Mouse (Mus musculus) left cerebral cortex, adult 11 months (tissue): Measurements from ENCODE around the gene Pkib.

Experiments
- DNase-seq: peaks from one replicate; pipeline ENCODE4 v3.0.0; 2022; ENCODE audit warnings: low spot score

Pkib gene

DNA sequence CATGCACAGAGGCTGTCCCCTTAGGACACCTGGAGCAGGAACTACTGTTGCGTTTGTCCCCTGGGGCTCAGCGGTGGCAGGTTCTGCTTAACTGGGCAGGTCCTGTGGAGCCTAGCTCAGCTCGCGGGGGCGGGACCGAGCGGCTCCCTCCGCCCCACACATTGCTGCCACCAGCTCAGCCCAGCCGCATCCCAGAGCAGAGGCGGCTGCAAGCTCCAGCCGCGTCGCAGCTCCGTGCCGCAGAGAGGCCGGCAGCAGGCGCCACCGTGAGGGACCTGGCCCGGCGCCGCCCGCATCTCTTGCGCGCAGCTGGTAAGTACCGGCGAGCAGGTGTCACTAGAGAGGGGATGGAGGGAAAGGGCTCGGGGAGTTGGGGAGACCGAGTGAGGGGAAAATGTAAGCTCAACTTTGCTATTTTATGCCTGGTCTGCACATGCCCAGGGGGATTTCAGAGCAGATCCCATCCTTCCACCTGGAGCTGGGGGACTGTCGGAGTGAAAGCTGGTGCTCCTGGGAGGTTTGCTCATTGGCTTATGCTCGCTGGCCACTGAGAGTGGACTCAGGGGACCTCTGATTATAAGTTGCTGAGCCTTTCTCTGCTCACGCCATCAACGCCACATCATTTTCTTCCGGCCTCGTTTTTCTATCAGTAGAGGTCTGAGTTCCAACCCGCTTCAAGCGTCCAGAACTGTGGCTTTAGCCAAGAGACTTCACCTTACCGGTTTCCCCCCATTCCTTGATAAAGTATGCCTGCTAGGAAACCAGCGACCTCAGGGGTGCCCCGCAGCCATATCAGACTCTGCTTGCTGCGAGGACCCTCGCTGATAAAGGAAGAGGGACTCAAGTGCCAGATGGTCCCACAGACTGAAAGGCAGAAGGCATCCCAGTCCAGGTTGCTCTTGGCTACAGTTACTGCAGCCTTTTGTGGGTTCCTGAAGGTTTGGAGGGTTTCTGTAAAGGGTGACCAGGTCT lies at the start of gene Pkib:
TSS of gene Pkib (plus strand) at position 86 of the 972 bp plus-strand sequence.
- peak; percentile 51 for DNase-seq

DNA sequence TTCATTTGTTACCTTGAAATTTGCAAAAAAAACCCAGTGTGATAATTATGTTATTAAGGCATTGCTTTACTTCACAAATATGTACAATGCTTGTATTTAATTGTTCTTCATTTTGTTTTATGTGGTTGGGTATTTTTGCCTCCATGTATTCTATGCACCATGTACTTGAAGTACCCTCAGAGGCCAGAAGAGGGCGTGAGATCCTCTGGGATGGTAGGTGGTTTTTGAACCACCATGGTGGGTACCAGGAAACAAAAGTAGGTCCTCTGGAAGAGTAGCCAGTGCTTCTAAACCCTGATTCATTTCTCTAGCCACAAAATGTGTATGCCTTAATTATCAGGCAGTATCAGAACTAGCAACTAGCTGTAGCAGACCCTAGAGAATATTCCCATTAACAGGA lies 47.9 kb upstream of the Pkib start:
- DNase-seq: no peak

DNA sequence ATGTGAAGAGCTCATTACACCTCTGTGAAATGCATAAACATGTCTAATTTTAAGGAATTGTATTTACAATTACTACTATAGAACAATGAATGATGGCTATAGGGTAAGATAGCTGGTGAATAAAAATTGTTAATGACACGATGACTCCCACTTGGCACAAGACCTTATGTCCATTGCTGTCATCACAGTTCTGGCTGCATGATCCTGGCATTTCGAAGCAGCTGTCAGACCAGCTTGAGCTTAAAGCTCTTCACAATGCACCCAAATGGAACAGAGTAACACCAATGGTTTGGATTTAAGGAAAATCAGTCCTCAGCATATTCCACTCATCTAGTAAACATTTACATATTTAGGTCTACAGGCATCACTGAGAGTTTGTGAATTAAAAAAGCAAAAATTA lies 37.5 kb upstream of the Pkib start:
- DNase-seq: no peak

DNA sequence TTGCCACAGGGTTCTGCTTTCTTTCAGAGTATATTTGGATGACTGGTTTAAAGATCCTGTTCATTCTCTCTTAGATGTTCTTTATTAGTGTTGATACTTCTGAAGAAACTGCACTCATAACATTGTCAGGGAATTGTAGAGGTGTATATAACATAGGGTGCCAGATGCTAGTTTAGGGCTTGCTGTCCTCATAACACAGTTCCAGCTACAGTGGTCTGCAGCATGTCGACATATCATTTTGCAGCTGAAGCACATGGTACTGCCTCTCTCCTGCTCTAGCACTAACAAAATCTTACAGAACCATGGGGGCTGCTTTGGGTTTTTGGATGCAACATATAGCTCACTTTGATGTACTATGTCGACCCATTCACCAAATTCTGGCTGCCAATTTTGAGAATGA lies 34.6 kb upstream of the Pkib start:
- no peak for DNase-seq

DNA sequence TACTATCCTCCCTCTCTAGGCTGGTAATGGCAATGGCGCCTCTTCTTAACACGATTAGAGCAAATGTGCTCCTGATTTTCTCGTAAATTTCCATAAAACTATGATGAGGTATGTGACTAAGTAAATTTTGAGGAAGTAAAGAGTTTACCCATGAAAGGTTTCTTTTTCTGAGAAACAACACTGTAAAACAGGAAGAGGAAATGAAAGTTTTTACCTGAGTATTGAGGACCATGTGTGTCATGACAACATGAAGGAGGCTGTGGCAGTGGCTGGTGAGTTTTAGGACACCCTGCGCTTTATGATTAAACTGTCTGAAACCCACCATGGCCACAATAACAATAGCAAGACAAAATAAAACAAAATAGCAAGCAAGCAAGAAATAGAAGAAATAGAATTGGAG lies 28.8 kb upstream of the Pkib start:
- DNase-seq: no peak

DNA sequence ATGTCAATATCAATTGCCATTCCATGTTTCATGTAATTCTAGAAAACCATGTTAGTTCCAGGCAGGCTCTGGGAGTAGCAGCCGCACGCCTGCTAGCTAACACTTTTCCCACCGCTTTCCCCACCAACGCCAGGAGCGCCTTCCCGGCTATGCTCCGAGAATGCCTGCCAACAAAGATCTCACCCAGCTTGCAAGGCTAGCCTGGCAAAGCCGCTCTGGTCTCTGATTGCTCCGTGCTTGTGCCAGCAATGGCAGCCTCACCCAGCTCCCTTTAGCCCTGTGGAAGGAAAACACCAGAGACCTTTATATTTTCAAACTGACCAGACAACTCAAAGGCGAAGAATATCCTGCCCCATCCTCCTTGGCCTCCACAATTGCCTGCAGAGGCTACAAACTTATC lies 8.5 kb upstream of the Pkib start:
- DNase-seq: no peak

DNA sequence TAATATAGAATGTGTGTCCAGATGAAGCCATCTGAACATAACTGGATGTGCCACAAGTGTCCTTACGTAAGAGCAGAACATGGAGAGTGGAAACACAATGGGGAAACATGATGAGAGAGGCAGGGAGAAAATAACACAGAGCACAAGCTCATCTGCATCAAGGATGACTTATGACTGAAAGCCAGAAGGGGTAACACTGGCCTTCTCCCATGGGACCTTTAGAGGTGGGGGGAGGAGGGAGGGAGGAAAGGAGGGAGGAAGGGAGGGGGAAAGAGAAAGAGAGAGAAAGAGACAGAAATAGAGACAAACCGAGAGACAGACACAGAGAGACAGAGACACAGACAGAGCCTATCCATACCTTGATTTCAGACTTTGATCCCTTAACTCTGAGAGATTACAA lies 4.0 kb upstream of the Pkib start:
- no peak for DNase-seq

DNA sequence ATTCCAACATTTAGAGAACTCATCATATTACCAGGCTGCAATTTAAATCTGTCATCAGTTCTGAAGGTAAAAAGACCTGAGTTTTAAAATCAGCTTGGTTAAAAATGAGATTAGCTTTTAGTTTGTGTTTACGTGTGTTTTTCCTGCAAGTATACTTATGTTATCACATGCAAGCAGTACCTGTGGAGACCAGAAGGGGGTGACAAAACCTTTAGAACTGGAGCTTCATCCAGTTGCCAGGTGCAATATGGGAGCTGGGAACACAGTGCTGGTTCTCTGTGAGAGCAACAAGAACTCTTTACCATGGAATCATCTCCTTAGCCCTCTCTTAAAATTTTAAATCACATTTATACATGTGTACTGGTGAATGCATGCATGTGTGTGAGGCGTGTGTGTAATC lies 1.2 kb upstream of the Pkib start:
- no peak for DNase-seq

DNA sequence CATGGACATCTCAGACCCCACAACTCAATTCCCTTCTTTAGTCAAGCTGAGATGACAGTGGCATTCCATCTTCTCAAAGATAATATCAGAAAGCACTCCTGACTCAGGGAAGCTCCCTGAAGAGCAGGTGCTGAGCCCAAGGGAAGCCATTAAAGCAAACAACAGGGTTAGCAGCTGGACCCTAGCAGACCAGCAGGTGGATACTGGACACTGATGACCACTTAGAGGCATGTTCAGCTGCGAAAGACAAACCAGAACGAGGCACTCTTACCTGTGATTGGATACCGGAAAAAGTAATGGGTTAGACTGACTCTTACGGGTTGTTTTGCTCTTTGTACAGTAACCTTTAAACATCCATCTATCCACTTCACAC lies 1.1 kb downstream of the Pkib start:
- DNase-seq: no peak

DNA sequence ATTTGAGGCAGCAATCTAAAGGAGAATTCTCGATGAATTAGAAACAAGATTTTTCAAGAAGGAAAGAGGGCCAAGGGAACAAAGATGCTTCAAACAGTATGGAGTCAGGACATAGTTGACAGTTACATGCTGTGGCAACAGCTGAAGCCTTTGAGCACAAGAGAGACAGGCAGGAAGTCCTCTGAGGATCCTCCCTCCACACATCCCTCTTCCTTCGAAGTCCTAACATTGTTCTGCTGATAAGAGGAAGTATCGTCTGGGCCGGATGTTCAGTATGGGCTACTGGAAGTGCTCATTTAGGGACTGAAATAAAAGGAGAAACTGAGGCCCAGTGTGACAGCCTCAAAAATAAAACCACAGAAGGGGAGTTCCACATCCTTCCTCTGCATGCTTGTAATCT lies 5.2 kb downstream of the Pkib start:
- DNase-seq: no peak

DNA sequence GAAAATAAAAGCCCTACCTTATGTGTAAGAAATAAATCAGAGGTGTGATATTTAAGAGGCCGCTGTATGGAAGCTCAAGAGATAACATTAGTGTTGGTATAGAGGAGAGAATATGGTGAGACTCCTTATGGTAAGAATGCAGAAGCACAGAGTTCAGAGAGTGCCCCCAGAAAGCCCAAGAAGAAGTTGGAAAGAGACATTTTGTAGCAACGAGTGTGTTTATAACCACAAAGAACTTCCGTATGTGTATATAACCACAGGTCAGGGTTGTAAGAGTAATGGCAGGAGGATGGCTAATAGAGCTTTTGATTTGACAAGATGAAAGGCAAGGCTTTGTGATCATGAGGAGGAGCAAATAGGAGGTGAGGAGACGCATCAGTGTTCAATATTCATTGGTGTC lies 6.5 kb downstream of the Pkib start:
- no peak for DNase-seq

DNA sequence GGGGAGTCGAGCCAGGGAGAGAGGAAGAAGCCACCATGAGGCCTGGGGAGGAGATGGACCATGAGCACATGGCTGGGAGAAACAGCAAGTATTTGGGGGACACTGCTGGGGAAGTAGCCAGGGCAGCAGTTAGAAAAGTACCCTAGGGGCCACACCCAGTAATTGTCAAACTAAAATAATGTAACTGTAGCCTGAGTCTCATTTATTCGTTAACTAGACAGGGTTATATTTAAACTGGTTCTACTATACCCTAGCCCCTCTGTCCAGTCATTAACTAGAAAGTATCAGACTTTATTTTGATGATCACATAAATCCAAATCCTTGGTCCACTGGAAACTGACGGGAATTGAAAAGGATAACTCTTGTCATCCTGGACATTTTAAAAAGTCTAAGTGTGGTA lies 7.8 kb downstream of the Pkib start:
- DNase-seq: no peak

DNA sequence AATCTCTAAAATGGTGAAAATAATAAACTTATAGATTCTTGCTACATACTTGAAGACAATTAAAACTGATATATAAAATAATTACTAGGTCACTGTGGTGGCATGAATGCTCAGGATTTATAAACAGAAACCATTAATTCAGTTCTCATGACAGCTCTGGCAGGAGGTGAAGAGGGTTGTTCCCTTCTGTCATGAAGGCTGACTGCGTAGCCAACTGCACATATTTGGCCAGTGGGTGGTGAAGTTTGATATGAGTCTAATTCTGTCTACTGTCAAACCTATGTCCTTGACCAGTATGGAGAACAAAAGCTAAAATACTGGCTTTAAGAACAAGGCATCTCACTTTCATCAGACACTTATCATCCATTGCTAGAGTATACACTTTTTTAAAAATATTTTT lies 21.5 kb downstream of the Pkib start:
- DNase-seq: no peak

DNA sequence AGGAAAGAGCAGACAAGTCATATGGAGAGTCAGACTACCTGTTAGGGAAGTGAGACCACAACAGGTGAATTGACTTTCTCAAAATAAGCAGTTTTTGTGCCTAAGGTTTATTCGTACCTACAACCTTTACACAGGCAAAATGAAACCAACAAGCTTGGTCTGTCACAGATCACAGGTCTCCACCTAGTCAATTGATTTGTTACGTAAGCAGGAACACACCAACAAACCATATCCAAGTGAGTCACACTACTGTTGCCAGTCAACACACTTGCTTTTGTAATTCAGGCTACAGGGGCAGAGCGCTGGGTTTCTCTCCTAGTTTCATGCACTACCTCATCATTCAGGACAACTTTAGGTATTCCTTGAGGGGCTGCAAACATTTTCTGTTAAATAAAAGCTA lies 28.7 kb downstream of the Pkib start:
- DNase-seq: no peak

DNA sequence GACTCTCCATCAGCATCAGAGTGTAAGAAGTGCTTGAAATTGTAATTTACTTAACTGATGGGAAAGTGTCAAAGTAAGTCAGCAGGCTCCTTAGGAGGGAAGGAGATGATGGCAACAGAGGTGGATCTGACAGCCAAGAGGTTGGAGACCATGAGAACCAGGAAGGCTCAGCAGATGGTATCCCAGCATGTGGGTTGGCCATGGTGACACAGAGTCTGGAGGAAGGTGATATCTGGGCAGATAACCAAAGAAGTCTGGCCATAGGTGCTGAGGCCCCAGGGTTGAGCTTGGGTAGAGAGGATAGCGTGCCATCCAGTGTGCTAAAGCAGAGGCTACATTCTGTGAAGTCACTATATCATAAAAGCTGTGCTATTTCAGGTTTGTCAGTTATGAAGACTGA lies 32.0 kb downstream of the Pkib start:
- no peak for DNase-seq

DNA sequence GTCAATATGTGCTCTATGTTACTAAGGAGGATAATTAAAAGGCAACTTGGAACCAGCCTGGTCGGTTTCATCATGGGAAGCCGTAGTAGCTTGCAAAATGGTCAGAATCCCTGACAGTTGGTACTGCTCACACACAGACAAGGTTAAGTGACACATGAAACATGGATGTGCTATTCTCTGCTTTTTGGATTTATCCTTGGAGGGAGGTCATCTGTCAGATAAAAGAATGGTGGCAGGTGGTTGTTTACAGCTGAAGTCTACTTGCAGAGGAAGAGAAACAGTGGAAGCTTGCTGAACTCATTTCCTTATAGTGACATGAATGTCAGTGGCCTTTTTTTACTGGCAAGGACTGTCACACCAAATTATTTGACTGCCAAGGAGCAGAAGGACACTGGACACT lies 32.5 kb downstream of the Pkib start:
- DNase-seq: no peak

DNA sequence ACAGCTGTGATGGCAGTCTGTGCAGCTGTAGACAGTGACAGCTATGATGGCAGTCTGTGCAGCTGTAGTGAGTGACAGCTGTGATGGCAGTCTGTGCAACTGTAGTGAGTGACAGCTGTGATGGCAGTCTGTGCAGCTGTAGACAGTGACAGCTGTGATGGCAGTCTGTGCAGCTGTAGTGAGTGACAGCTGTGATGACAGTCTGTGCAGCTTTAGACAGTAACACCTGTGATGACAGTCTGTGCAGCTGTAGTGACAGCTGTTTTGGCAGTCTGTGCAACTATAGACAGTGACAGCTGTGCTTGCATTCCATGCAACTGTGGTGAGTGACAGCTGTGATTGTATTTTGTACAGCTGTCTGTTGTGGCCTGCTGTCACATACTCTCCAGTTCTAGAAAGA lies 44.0 kb downstream of the Pkib start:
- DNase-seq: no peak

DNA sequence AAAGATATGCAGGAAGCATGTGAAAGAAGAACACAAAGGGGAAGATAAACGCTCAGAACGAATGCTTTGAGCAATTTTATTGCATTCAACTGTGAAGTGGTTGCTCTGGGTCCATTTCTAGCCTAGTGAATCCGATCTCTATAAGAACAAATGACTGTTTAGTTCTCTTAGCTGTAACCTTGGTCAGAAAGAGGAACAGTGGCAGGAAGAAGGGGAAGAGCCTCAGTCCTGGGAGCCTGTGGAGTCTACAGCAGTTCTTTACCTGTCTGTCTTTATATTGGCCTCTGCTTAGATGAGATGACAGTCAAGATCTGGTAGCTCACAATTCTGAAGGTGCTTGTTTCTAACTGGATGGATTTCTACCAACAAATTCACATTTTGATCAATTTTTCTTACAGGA lies 56.2 kb downstream of the Pkib start:
- no peak for DNase-seq

DNA sequence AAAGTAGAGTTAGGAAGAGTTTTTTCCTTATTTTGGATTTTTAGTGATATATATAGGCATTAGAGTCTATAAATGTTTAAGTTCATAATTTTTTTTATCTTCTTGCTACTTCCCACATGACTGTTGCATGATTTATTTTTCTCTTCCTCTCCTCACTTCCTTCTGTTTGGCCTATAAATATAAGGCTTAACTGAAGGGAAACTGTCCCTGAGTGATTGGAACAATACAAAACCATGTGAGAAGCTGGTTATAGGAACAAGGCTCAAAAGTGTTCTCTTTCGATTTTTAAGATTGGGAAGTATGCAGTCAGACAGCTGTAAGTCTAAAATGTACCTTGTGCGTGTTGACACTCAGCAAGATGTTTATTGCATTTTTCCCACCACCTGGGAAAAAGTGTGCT lies 58.4 kb downstream of the Pkib start:
- no peak for DNase-seq

DNA sequence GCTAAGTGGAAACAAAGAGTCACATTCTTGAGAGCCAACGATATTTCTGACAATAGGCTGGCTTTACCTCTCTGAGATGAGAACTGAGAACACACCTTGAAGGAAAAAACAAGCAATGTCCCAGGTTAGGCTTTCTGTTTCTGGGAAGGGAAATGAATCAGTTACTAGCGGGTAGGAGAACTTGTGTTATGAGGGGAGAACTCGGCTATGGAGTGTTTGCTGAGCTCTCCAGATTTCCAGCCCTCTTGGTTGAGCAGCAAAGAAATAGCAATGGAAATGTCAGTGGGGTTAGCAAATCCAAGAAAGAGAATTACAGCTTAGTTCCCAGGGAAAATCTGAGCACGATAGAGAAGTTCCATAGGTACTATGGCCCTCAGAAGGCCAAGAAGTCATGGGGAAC lies 70.5 kb downstream of the Pkib start:
- no peak for DNase-seq

DNA sequence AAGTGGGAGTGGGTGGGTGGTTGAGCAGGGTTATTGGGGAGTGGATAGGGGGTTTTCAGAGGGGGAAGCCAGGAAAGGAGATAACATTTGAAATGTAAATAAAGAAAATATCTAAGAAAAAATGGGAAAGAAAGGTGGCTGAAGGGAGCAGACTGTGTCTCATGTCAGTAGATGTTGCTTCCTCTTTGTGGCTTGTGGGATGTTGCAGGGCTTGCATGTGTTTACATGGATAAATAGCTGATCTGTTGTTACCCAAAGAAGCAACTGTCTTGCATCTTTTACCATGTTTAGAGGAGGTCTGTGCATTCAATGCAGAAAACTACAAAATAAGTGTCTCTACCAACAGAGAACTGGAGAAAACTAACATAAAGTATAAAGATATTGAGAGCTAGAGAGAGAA lies 89.3 kb downstream of the Pkib start:
- DNase-seq: no peak

DNA sequence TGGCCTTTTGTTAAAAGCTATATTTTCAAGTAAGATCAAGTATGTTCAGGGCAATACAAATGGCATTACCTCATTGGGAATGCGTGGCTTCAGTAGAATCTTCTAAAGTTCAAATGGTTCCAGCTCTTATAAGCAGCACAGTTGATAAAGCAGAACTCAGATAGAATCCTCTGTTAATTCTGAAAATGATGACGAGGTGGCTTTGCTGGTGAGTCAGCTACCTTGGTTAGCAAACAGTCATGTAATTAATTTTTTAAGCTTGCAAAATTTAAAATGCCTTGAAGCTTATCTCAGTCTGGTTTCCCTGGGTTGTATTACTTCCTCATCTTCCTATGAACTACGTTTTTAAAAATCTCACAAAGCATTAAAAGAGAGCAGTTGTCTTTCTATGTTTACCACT lies 90.6 kb downstream of the Pkib start:
- no peak for DNase-seq

DNA sequence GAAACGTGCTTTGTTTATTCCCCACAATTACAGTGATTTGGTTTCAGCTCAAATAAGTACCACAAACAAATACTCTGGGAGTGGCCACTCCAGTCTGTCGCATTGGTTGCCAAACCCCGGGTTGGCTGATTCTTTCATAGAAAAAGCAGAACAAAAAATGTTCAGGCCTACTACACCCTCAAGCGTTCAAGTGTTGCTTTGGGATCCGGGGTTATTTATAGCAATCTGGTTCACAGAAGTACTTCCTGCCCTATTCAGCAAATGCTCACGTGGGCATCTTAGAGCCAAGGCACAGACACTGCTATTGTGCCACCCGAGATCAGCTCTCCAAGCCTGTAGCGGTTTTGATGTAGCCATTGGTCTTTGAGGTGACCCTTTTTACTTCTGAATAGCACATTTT lies 95.9 kb downstream of the Pkib start:
- peak; percentile 16 for DNase-seq

DNA sequence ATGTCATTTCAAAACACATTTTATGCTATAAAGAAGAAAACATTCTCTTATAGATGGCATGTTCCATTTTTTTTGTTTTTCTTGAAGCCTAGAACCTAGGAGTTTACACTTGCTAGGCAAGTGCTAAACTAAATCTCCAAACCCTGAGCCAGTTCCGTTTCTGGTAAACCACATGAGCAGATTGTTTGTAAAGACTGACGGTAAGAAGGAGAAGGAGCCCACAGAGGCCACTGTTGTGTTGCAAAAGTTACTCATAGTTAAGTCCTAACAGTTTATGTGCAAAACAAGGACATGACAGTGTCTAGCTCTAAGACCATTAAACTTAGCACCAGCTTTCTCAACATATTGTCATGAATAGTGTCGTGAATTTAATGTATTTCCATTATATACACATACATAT lies 99.9 kb downstream of the Pkib start:
- DNase-seq: no peak
